Mouse (Mus musculus): ENCODE results near the gene Chl1. TPM values are rescaled to one million over a fixed set of nuclear protein-coding genes. Genes with fewer than 3 reads are reported as not detected.

Gene Chl1
- polyA plus RNA-seq, 1 experiment from 2014 or later, result 0.37 TPM

- Histone ChIP-seq H3K27ac (replicated peaks) (no peak overlapping the region), H3K9ac (no peak overlapping the region), H3K36me3 (no peaks in the 10 kb centered on the region), H3K4me2 (no peak overlapping the region), H3K27me3 (replicated peaks) (no peaks in the 10 kb centered on the region), H3K4me1 (no peaks in the 10 kb centered on the region), H3K9me3 (no peaks in the 10 kb centered on the region), H3K4me3 (no peak overlapping the region)
- ATAC-seq (ENCODE audit: extremely low read depth, insufficient number of reproducible peaks, low FRiP score, low TSS enrichment), result no peak
- WGBS, result 59% methylated on average over 3 of the region's 3 CpGs
These were observed 35.9 kb downstream of the Chl1 start for GRCm38 (mm10) chr6:103546314-103546713.

- WGBS, result 71% methylated on average over 4 of the region's 4 CpGs
- Histone ChIP-seq H3K4me2 (no peak overlapping the region), H3K4me1 (no peaks in the 10 kb centered on the region), H3K36me3 (no peaks in the 10 kb centered on the region), H3K27me3 (replicated peaks) (no peaks in the 10 kb centered on the region), H3K27ac (replicated peaks) (no peak overlapping the region), H3K9me3 (no peaks in the 10 kb centered on the region), H3K4me3 (no peak overlapping the region), H3K9ac (no peak overlapping the region)
- no peak for ATAC-seq (ENCODE audit: extremely low read depth, insufficient number of reproducible peaks, low FRiP score, low TSS enrichment)
These were observed 39.5 kb downstream of the Chl1 start for GRCm38 (mm10) chr6:103549929-103550328.

- H3K4me2 ChIP-seq, result no peak overlapping the region
- no peaks in the 10 kb centered on the region for H3K9me3 ChIP-seq
- H3K9ac ChIP-seq, result no peak overlapping the region
- peaks cover 11% of the 10 kb centered on the region for H3K4me1 ChIP-seq
- WGBS, result 60% methylated on average over 5 of the region's 5 CpGs
- no peaks in the 10 kb centered on the region for H3K27me3 ChIP-seq (replicated peaks)
- H3K27ac ChIP-seq (replicated peaks), result no peak overlapping the region
- no peaks in the 10 kb centered on the region for H3K36me3 ChIP-seq
- no peak for ATAC-seq (ENCODE audit: extremely low read depth, insufficient number of reproducible peaks, low FRiP score, low TSS enrichment)
- no peak overlapping the region for H3K4me3 ChIP-seq
These were observed 47.9 kb downstream of the Chl1 start for GRCm38 (mm10) chr6:103558037-103558893.

GRCm38 (mm10) chr6:103558894-103559225, 48.5 kb downstream of the Chl1 start:
- Histone ChIP-seq H3K9me3 (no peaks in the 10 kb centered on the region), H3K36me3 (no peaks in the 10 kb centered on the region), H3K4me3 (no peak overlapping the region), H3K4me1 (peaks cover 11% of the 10 kb centered on the region), H3K27ac (replicated peaks) (no peak overlapping the region), H3K27me3 (replicated peaks) (no peaks in the 10 kb centered on the region), H3K4me2 (no peak overlapping the region), H3K9ac (no peak overlapping the region)
- WGBS, result 23% methylated on average over 3 of the region's 3 CpGs
- no peak for ATAC-seq (ENCODE audit: extremely low read depth, insufficient number of reproducible peaks, low FRiP score, low TSS enrichment)

- H3K4me3 ChIP-seq, result no peak overlapping the region
- no peaks in the 10 kb centered on the region for H3K36me3 ChIP-seq
- H3K9me3 ChIP-seq, result no peaks in the 10 kb centered on the region
- H3K9ac ChIP-seq, result no peak overlapping the region
- peaks cover 11% of the 10 kb centered on the region for H3K4me1 ChIP-seq
- no peak overlapping the region for H3K27ac ChIP-seq (replicated peaks)
- 72% methylated on average over 2 of the region's 2 CpGs for WGBS
- H3K4me2 ChIP-seq, result no peak overlapping the region
- no peaks in the 10 kb centered on the region for H3K27me3 ChIP-seq (replicated peaks)
- ATAC-seq (ENCODE audit: extremely low read depth, insufficient number of reproducible peaks, low FRiP score, low TSS enrichment), result no peak
These were observed 49.0 kb downstream of the Chl1 start for GRCm38 (mm10) chr6:103559344-103559743.

DNA sequence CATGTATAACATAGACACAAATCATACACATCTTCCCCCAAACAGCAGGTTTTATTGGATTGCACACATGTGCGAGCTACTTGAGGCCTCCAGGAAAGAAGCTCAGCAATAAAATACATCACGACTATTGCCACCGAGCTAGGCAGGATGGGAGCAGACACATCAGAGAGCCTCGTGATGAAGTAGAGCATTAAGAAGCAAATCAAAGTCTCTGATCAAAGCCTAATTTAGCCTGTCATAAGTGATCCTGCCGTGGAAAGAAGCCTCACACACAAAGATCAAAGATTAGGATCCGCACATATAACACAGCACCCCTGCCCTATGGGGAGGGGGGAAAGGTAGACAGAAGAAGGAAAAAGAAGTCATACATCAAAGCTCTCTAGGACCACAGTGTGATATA, 54.4 kb downstream of the Chl1 start:
- Histone ChIP-seq H3K36me3 (no peaks in the 10 kb centered on the region), H3K4me2 (no peak overlapping the region), H3K27me3 (replicated peaks) (no peaks in the 10 kb centered on the region), H3K9ac (no peak overlapping the region), H3K9me3 (no peaks in the 10 kb centered on the region), H3K4me1 (no peaks in the 10 kb centered on the region), H3K4me3 (no peak overlapping the region), H3K27ac (replicated peaks) (no peak overlapping the region)
- no peak for ATAC-seq (ENCODE audit: extremely low read depth, insufficient number of reproducible peaks, low FRiP score, low TSS enrichment)
- 71% methylated on average over 6 of the region's 6 CpGs for WGBS

DNA sequence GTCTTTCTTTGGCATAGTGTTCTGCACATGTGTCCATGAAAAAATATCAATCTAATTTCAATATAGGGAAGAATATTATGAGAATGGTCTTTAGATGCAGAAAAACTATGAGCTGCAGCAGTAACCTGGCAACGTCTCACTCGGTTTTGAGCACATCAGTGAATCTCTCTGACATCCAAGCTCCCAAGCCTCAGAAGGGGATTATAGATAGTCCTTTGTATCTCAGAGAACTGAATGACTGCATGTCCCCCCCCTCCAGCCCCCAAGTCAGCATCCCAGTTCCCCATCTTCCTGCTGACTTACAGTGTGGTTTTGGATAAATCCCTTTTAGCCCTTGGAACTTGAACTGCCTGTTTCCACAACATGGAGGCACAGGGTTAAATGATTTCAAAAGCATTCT, 56.9 kb downstream of the Chl1 start:
- H3K9me3 ChIP-seq, result no peaks in the 10 kb centered on the region
- H3K9ac ChIP-seq, result no peak overlapping the region
- no peak overlapping the region for H3K4me3 ChIP-seq
- ATAC-seq (ENCODE audit: extremely low read depth, insufficient number of reproducible peaks, low FRiP score, low TSS enrichment), result no peak
- H3K27me3 ChIP-seq (replicated peaks), result no peaks in the 10 kb centered on the region
- H3K27ac ChIP-seq (replicated peaks), result no peak overlapping the region
- no peak overlapping the region for H3K4me2 ChIP-seq
- WGBS, result 64% methylated on average over 2 of the region's 2 CpGs
- no peaks in the 10 kb centered on the region for H3K36me3 ChIP-seq
- H3K4me1 ChIP-seq, result no peaks in the 10 kb centered on the region

DNA sequence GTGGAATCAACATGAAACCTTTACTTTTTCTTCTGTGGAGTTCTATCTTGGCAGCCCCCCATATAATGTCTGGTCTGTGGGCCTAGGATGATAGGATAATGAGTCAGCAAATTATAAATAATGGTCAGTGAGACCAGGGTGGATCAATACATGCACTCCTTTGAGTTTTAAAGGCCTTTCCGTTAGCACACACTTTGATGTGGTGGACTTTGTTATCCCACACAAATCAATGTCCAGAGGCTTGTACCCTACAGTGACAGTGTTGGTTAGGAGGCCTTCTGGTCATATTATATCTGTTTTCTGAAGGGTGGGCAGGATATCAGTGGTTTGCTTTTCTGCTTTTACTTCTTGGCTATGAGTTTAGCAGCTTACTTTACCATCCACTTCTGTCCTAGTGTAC, 62.3 kb downstream of the Chl1 start:
- H3K4me2 ChIP-seq, result no peak overlapping the region
- no peaks in the 10 kb centered on the region for H3K36me3 ChIP-seq
- 71% methylated on average over 1 of the region's 1 CpGs for WGBS
- no peak overlapping the region for H3K9ac ChIP-seq
- H3K9me3 ChIP-seq, result no peaks in the 10 kb centered on the region
- no peak overlapping the region for H3K27ac ChIP-seq (replicated peaks)
- no peak overlapping the region for H3K4me3 ChIP-seq
- ATAC-seq (ENCODE audit: extremely low read depth, insufficient number of reproducible peaks, low FRiP score, low TSS enrichment), result no peak
- no peaks in the 10 kb centered on the region for H3K27me3 ChIP-seq (replicated peaks)
- no peaks in the 10 kb centered on the region for H3K4me1 ChIP-seq

DNA sequence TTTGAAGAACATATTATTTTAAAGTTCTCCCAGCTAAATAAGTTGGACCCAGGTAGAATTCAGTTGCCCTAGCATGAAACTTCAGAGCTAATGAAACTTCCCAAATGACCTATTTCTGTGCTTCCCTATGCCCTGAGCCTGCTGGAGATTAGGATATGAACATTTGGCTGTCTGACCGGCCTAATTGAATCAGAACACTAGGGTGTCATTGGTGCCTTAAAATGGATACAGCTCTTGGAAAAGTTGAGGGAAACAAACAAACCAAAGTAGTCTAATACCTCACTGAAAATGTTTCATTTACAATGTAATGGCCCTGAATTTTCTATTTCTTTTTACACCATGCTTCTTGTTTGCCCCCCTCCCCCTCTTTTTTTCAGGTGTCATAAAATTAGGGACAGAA, 73.8 kb downstream of the Chl1 start:
- H3K4me3 ChIP-seq, result no peak overlapping the region
- no peak overlapping the region for H3K4me2 ChIP-seq
- WGBS, result 80% methylated on average over 1 of the region's 1 CpGs
- peaks cover 6% of the 10 kb centered on the region; the same call in 1 of the 2 replicates for H3K9me3 ChIP-seq
- ATAC-seq (ENCODE audit: extremely low read depth, insufficient number of reproducible peaks, low FRiP score, low TSS enrichment), result no peak
- no peak overlapping the region for H3K27ac ChIP-seq (replicated peaks)
- H3K4me1 ChIP-seq, result peaks cover 8% of the 10 kb centered on the region
- no peaks in the 10 kb centered on the region for H3K27me3 ChIP-seq (replicated peaks)
- no peaks in the 10 kb centered on the region for H3K36me3 ChIP-seq
- no peak overlapping the region for H3K9ac ChIP-seq

DNA sequence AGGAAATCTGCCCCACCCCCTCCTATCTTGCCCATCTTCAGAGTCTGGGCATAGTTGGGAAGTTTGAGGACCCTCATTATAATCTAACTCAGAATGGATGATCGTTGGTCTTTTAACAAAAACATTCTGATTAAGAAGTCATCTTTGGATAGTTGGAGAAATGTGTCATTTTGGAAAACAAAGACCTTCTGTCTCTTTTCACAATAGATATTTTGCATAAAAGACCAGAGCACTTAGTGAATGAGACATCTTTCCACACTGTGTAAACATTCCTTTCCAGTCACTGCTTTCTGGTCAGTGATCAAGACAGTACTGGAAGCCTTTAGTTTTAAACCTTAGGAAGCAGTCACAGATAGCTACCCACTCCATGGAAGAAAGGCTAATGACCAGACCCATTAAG, 75.3 kb downstream of the Chl1 start:
- Histone ChIP-seq H3K27ac (replicated peaks) (no peak overlapping the region), H3K4me3 (no peak overlapping the region), H3K36me3 (no peaks in the 10 kb centered on the region), H3K4me2 (no peak overlapping the region), H3K9ac (no peak overlapping the region), H3K27me3 (replicated peaks) (no peaks in the 10 kb centered on the region), H3K4me1 (peaks cover 8% of the 10 kb centered on the region), H3K9me3 (peaks cover 6% of the 10 kb centered on the region; the same call in 1 of the 2 replicates)
- WGBS, result 47% methylated on average over 1 of the region's 1 CpGs
- ATAC-seq (ENCODE audit: extremely low read depth, insufficient number of reproducible peaks, low FRiP score, low TSS enrichment), result no peak

GRCm38 (mm10) chr6:103586081-103586480, 75.7 kb downstream of the Chl1 start:
- Histone ChIP-seq H3K27me3 (replicated peaks) (no peaks in the 10 kb centered on the region), H3K9ac (no peak overlapping the region), H3K27ac (replicated peaks) (no peak overlapping the region), H3K4me3 (no peak overlapping the region), H3K4me2 (no peak overlapping the region), H3K9me3 (peaks cover 6% of the 10 kb centered on the region; the same call in 1 of the 2 replicates), H3K4me1 (peaks cover 8% of the 10 kb centered on the region), H3K36me3 (no peaks in the 10 kb centered on the region)
- no peak for ATAC-seq (ENCODE audit: extremely low read depth, insufficient number of reproducible peaks, low FRiP score, low TSS enrichment)
- 23% methylated on average over 1 of the region's 1 CpGs for WGBS

GRCm38 (mm10) chr6:103602070-103602469, 91.7 kb downstream of the Chl1 start:
- Histone ChIP-seq H3K4me3 (no peak overlapping the region), H3K9ac (no peak overlapping the region), H3K4me2 (no peak overlapping the region), H3K4me1 (no peaks in the 10 kb centered on the region), H3K9me3 (no peaks in the 10 kb centered on the region), H3K27ac (replicated peaks) (no peak overlapping the region), H3K36me3 (no peaks in the 10 kb centered on the region), H3K27me3 (replicated peaks) (no peaks in the 10 kb centered on the region)
- 61% methylated on average over 4 of the region's 4 CpGs for WGBS
- ATAC-seq (ENCODE audit: extremely low read depth, insufficient number of reproducible peaks, low FRiP score, low TSS enrichment), result no peak
